Mouse (Mus musculus): ENCODE results near the gene Usp3.

- TF ChIP-seq POLR2A (IDR thresholded peaks at IDR 0.05; ENCODE audit: low read depth, low read length) (no peak), CTCF (IDR thresholded peaks at IDR 0.05; ENCODE audit: extremely low read depth, insufficient read depth, insufficient read length, insufficient replicate concordance) (no peak)
Observed at GRCm38 (mm10) chr9:66560295-66560694, 32.6 kb downstream of the Usp3 start.

All from spleen, adult 2 months (tissue).